Mouse (Mus musculus) megakaryocyte, embryonic 14.5 days (primary cell): ENCODE measurements around the gene Usp15.

ENCODE experiments used
- FLI1 ChIP-seq: IDR thresholded peaks from 2 replicates; pipeline ENCODE4 v1.6.1; 2012; ENCODE audit warnings: low read length, inconsistent platforms, mixed read lengths
- GATA1 ChIP-seq: IDR thresholded peaks from 3 replicates; pipeline ENCODE4 v1.6.1; 2012; ENCODE audit warnings: mixed read lengths, low read length, inconsistent platforms, borderline replicate concordance

DNA sequence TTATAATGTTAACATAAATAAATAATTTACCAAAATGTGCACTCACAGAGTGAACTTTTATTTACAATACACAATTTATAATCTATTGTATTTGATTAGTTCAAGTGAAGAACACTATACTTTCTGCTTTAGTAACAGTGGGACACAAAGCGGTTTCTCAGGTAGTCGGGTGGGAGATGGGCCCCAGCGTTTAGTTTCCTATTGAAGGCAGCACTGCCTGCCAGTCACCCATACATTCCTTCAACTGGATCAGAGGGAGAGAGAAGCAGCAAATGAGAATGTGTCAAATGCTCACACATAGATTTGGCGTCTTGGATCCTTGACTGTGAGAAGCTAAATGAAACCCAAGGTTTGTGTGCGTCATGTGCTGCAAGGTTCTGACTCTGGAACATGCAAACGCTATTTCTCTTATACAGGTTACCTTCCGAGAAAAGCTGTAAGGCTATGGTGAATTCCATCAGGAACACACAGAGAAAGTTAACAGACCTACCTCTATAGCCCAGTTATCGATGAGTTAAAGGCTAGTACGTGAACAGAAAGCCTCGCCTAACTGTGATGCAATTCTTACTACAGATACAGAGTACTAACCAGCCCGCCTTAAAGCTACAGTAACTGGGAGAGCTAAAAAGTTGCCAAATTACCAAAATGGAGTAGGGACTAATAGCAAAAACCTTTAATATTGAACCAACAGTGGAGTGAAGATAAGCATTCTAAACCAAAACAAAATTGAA, 84.6 kb downstream of the Usp15 start:
- no peak for TF ChIP-seq GATA1
- TF ChIP-seq FLI1 = no peak
